Mouse (Mus musculus) cerebellum, adult 2 months (tissue): ENCODE results near the gene Map4k5. TPM values are rescaled to one million over a fixed set of nuclear protein-coding genes. Genes with fewer than 3 reads are reported as not detected.

ENCODE experiments used
- DNase-seq, 2 experiments: peaks; one replicate each; pipeline ENCODE4 v3.0.0; 2021
- H3K27ac ChIP-seq: fragments of 200-500 bp; 2 replicates; pipeline ENCODE4 v1.5.1; 2012; ENCODE audit warnings: low read length, control low read depth, inconsistent platforms; ENCODE audit not compliant: insufficient read depth
- H3K27me3 ChIP-seq: fragments of 200-500 bp; 2 replicates; pipeline ENCODE4 v1.6.1; 2012; ENCODE audit warnings: inconsistent platforms, mild to moderate bottlenecking, low read length, moderate library complexity; ENCODE audit not compliant: control insufficient read depth, insufficient read depth
- H3K4me1 ChIP-seq: fragments of 200-500 bp; 2 replicates; pipeline ENCODE4 v1.6.1; 2011; ENCODE audit warnings: low read length; ENCODE audit not compliant: control insufficient read depth, insufficient read depth
- H3K4me3 ChIP-seq: fragments of 200-500 bp; replicated peaks from 2 replicates; pipeline ENCODE3; 2011; ENCODE audit warnings: mild to moderate bottlenecking, low read depth, low read length, control low read depth; ENCODE audit not compliant: insufficient read depth
- CTCF ChIP-seq: fragments of 200-500 bp; IDR thresholded peaks from 2 replicates; pipeline ENCODE4 v1.5.1; 2011; ENCODE audit warnings: low read depth, mild to moderate bottlenecking, control low read depth, low read length, moderate library complexity, borderline replicate concordance; ENCODE audit not compliant: insufficient read depth
- POLR2A ChIP-seq: fragments of 200-500 bp; IDR thresholded peaks from 2 replicates; pipeline ENCODE4 v1.6.1; 2011; ENCODE audit warnings: low read length, control low read depth, borderline replicate concordance; ENCODE audit not compliant: insufficient read depth
- WGBS: fragments of 180-500 bp; shearing (Covaris S2); methylation state at CpG from one replicate; pipeline ENCODE4 v1.1.7; 2018; 5-methylcytosine and 5-hydroxymethylcytosine counted together
- polyA plus RNA-seq: library from polyadenylated mRNA; depleted of rRNA; stranded (reverse); fragments of >200 nt; gene quantifications from 2 replicates; pipeline ENCODE4 v1.2.3, GENCODE M21; 2012

The Map4k5 gene
- polyA plus RNA-seq, 1 experiment, result 22.7 TPM

- no peak for TF ChIP-seq CTCF
- no peak for TF ChIP-seq POLR2A
- H3K4me1 ChIP-seq, result peaks cover 5% of the 10 kb centered on the region
- no peak for DNase-seq
- no peak overlapping the region for H3K4me3 ChIP-seq
- H3K27me3 ChIP-seq, result no peaks in the 10 kb centered on the region
- H3K27ac ChIP-seq, result no peak overlapping the region
- WGBS, result 87% methylated on average over 3 of the region's 3 CpGs
These were observed 30.1 kb upstream of the Map4k5 start for GRCm38 (mm10) chr12:69923128-69923527.

GRCm38 (mm10) chr12:69922099-69922498 lies 29.1 kb upstream of the Map4k5 start:
- H3K4me1 ChIP-seq, result peaks cover 4% of the 10 kb centered on the region
- no peak for DNase-seq
- TF ChIP-seq CTCF (no peak), POLR2A (no peak)
- H3K4me3 ChIP-seq, result no peak overlapping the region
- no peaks in the 10 kb centered on the region for H3K27me3 ChIP-seq
- 95% methylated on average over 1 of the region's 1 CpGs for WGBS
- no peak overlapping the region for H3K27ac ChIP-seq

- no peaks in the 10 kb centered on the region for H3K27me3 ChIP-seq
- DNase-seq, result no peak
- H3K4me3 ChIP-seq, result no peak overlapping the region
- TF ChIP-seq POLR2A (no peak), CTCF (no peak)
- no peak overlapping the region for H3K27ac ChIP-seq
- H3K4me1 ChIP-seq, result no peaks in the 10 kb centered on the region; the same call in none of the 2 replicates
- 51% methylated on average over 2 of the region's 2 CpGs for WGBS
These were observed 24.9 kb upstream of the Map4k5 start for GRCm38 (mm10) chr12:69917870-69918269.

GRCm38 (mm10) chr12:69912737-69913136 lies 19.7 kb upstream of the Map4k5 start:
- no peak overlapping the region for H3K4me3 ChIP-seq
- no peaks in the 10 kb centered on the region for H3K27me3 ChIP-seq
- H3K27ac ChIP-seq, result no peak overlapping the region
- TF ChIP-seq POLR2A, result no peak
- TF ChIP-seq CTCF, result no peak
- WGBS, result 95% methylated on average over 7 of the region's 7 CpGs
- H3K4me1 ChIP-seq, result no peaks in the 10 kb centered on the region; the same call in 1 of the 2 replicates
- DNase-seq, result no peak

- Histone ChIP-seq H3K4me3 (no peak overlapping the region), H3K27me3 (no peaks in the 10 kb centered on the region), H3K4me1 (peaks cover 2% of the 10 kb centered on the region; the same call in 1 of the 2 replicates), H3K27ac (no peak overlapping the region)
- TF ChIP-seq CTCF (no peak), POLR2A (no peak)
- DNase-seq, result no peak
- 90% methylated on average over 7 of the region's 7 CpGs for WGBS
These were observed 18.9 kb upstream of the Map4k5 start for GRCm38 (mm10) chr12:69911906-69912305.

- Histone ChIP-seq H3K4me1 (peaks cover 2% of the 10 kb centered on the region; the same call in 1 of the 2 replicates), H3K27me3 (no peaks in the 10 kb centered on the region), H3K4me3 (peak overlapping the region; percentile 69), H3K27ac (peak overlapping the region; percentile 82)
- DNase-seq, result peak; percentile 82 to 87
- WGBS, result 9% methylated on average over 19 of the region's 19 CpGs
- no peak for TF ChIP-seq CTCF
- peak; percentile 44; the same call in 1 of the 2 replicates for TF ChIP-seq POLR2A
These were observed 15.5 kb upstream of the Map4k5 start for GRCm38 (mm10) chr12:69908511-69908900.

GRCm38 (mm10) chr12:69907667-69908510 lies 14.9 kb upstream of the Map4k5 start:
- 2% methylated on average over 30 of the region's 30 CpGs for WGBS

GRCm38 (mm10) chr12:69904991-69905390 lies 12.0 kb upstream of the Map4k5 start:
- Histone ChIP-seq H3K4me3 (no peak overlapping the region), H3K27ac (no peak overlapping the region), H3K27me3 (no peaks in the 10 kb centered on the region), H3K4me1 (peaks cover 2% of the 10 kb centered on the region; the same call in 1 of the 2 replicates)
- TF ChIP-seq POLR2A (no peak), CTCF (no peak)
- DNase-seq, result no peak
- WGBS, result 86% methylated on average over 2 of the region's 2 CpGs

More at GRCm38 (mm10) chr12:69907667-69908510, 14.9 kb upstream of the Map4k5 start:
- TF ChIP-seq CTCF, result no peak
- peak; percentile 65; the same call in 1 of the 2 replicates for TF ChIP-seq POLR2A
- peaks cover 2% of the 10 kb centered on the region; the same call in 1 of the 2 replicates for H3K4me1 ChIP-seq
- peak overlapping the region; percentile 82 for H3K27ac ChIP-seq
- H3K27me3 ChIP-seq, result no peaks in the 10 kb centered on the region
- DNase-seq, result peak; percentile 86 to 87
- H3K4me3 ChIP-seq, result peak overlapping the region; percentile 69

GRCm38 (mm10) chr12:69898119-69898518 lies 5.1 kb upstream of the Map4k5 start:
- WGBS, result 89% methylated on average over 4 of the region's 4 CpGs
- no peaks in the 10 kb centered on the region for H3K27me3 ChIP-seq
- DNase-seq, result no peak
- TF ChIP-seq POLR2A (no peak), CTCF (no peak)
- H3K4me1 ChIP-seq, result no peaks in the 10 kb centered on the region
- H3K4me3 ChIP-seq, result no peak overlapping the region
- no peak overlapping the region for H3K27ac ChIP-seq
